Mouse (Mus musculus) forebrain, embryonic 14.5 days (tissue): ENCODE data around the gene Mpig6b. TPM values are rescaled to one million over a fixed set of nuclear protein-coding genes. Genes with fewer than 3 reads are reported as not detected.
A peak's percentile ranks its signal among the peaks of the same experiment; 100 is the strongest.

ENCODE experiments used
- ATAC-seq: fragments of 200-750 bp; cut with Nextera tagmentation; 2 replicates; pipeline ENCODE4 v1.8.0; 2017; ENCODE audit warnings: mild to moderate bottlenecking, moderate library complexity
- DNase-seq: peaks from one replicate; pipeline ENCODE4 v3.0.0-alpha.2; 2015; ENCODE audit warnings: low spot score
- H3K27ac ChIP-seq: fragments of 300-500 bp; sonication (generic); 2 replicates; pipeline ENCODE4 v1.5.1; 2014; ENCODE audit warnings: low read depth, mild to moderate bottlenecking, control low read depth, low read length, moderate library complexity
- H3K27me3 ChIP-seq: fragments of 300-500 bp; sonication (generic); replicated peaks from 2 replicates; pipeline ENCODE4 v1.6.1; 2014; ENCODE audit warnings: low read length, control low read depth, mixed read lengths; ENCODE audit not compliant: control insufficient read depth, insufficient read depth
- H3K36me3 ChIP-seq: fragments of 300-500 bp; sonication (generic); 2 replicates; pipeline ENCODE4 v1.6.1; 2014; ENCODE audit warnings: low read length, control low read depth; ENCODE audit not compliant: control insufficient read depth, insufficient read depth
- H3K4me1 ChIP-seq: fragments of 300-500 bp; sonication (generic); 2 replicates; pipeline ENCODE4 v1.6.1; 2014; ENCODE audit warnings: antibody characterized with exemption, low read length, control low read depth; ENCODE audit not compliant: control insufficient read depth, insufficient read depth
- H3K4me2 ChIP-seq: fragments of 300-500 bp; sonication (generic); 2 replicates; pipeline ENCODE4 v1.6.1; 2014; ENCODE audit warnings: mild to moderate bottlenecking, control low read depth, low read length
- H3K4me3 ChIP-seq: fragments of 300-500 bp; sonication (generic); 2 replicates; pipeline ENCODE4 v1.5.1; 2014; ENCODE audit warnings: low read depth, low read length, control low read depth
- H3K9ac ChIP-seq: fragments of 300-500 bp; sonication (generic); 2 replicates; pipeline ENCODE4 v1.6.1; 2014; ENCODE audit warnings: mild to moderate bottlenecking, low read length, control low read depth, moderate library complexity
- H3K9me3 ChIP-seq: fragments of 300-500 bp; sonication (generic); replicated peaks from 2 replicates; pipeline ENCODE4 v1.6.1; 2016; ENCODE audit warnings: low read length, control low read depth, mixed read lengths; ENCODE audit not compliant: control insufficient read depth
- WGBS: fragments of 180-500 bp; shearing (Covaris S2); extraction: QIAGEN DNeasy Blood & Tissue Kit; methylation state at CpG from one replicate; pipeline ENCODE4 v1.1.7; 2014; 5-methylcytosine and 5-hydroxymethylcytosine counted together
- polyA plus RNA-seq: library from polyadenylated mRNA; unstranded; fragments of >200 nt; fragmentation: Nextera tagmentation; extraction: Ambion mirVana; gene quantifications from 2 replicates; pipeline ENCODE4 v1.2.1, GENCODE M21; 2014

Mpig6b gene
- polyA plus RNA-seq, 1 experiment from 2014 or later, result 0.42 TPM

DNA sequence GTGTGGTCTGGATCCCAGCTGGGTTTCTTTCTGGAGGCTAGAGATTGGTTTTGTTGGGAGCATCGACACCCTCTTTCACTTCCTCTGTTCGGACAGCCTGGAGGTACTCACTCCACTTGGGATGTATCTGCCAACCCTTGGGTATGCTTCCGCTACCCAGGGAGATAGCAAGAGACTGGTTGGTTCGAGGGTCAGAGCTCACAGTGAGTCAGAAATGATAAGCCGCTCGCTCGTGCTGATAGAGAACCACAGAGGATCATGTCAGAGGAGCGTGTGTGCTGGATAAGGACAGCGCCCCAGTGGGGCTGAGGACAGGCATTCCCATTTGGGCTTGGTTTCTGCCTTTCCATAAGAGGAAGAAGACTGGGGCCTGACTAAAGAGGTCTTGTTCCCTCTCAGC is 13.8 kb upstream of the Mpig6b start:
- Histone ChIP-seq H3K36me3 (no peaks in the 10 kb centered on the region), H3K4me2 (no peak overlapping the region), H3K27me3 (no peaks in the 10 kb centered on the region), H3K27ac (no peak overlapping the region), H3K9me3 (no peaks in the 10 kb centered on the region), H3K4me1 (peaks cover 11% of the 10 kb centered on the region; the same call in 1 of the 2 replicates), H3K9ac (no peak overlapping the region), H3K4me3 (no peak overlapping the region)
- DNase-seq (no peak), ATAC-seq (no peak)
- WGBS, result 70% methylated on average over 9 of the region's 9 CpGs

DNA sequence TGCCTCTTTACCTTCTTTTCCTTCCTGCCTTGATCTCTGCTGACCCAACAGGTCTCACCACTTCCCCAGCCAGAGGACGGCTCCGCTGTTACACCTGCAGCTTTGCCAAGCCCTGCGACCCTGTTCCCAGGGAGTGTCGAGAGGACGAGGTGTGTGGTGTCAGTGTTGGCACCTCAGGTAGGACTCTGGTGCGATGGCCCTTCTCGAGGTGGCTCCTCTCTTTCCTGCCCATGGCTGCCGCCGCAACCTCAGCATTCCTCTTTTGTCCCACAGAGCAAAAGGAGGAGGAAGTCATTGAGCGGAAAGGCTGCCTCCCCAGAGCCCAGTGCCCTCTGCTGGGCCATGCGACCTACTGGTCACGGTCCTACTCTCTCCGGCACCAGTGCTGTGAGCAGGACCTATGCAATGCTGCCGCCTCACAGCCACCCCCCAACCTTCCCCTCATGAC is 11.8 kb upstream of the Mpig6b start, which contains the start of gene Ly6g6d:
Ly6g6d (minus strand) TSS at position 280 of the 448 bp plus-strand sequence.
- ATAC-seq, result no peak
- H3K27me3 ChIP-seq, result no peaks in the 10 kb centered on the region
- DNase-seq, result peak; percentile 26
- H3K4me1 ChIP-seq, result peaks cover 11% of the 10 kb centered on the region; the same call in 1 of the 2 replicates
- peak within 1 kb of the TSS; percentile 35 for H3K4me2 ChIP-seq
- no peaks in the 10 kb centered on the region for H3K36me3 ChIP-seq
- H3K27ac ChIP-seq, result peak within 1 kb of the TSS; percentile 52; the same call in 1 of the 2 replicates
- peak within 1 kb of the TSS; percentile 41; the same call in 1 of the 2 replicates for H3K9ac ChIP-seq
- H3K4me3 ChIP-seq, result peak within 1 kb of the TSS; percentile 4; the same call in 1 of the 2 replicates
- WGBS, result 12% methylated on average over 14 of the region's 14 CpGs
- H3K9me3 ChIP-seq, result no peaks in the 10 kb centered on the region

DNA sequence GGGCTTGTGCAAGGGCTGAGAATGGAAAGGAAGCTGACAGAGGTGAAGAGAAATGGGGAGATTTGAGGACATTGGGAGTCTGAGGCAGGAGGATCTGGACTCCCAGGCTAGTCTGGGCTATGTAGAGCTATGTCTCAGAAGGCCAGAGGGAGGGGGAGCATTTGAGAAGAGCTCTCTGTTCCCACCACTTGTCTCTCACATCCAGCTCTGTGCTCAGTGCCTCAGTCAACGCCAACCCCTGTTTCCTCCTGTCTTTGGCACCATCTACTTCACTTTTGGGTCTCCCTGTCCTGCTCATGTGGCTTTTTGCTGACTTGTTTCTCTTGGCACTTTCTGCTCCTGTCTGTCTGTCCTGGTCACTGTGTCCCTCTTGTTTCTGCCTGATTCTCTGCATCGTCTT is 11.3 kb upstream of the Mpig6b start:
- Histone ChIP-seq H3K36me3 (no peaks in the 10 kb centered on the region), H3K9ac (peak overlapping the region; percentile 41; the same call in 1 of the 2 replicates), H3K4me1 (peaks cover 11% of the 10 kb centered on the region; the same call in 1 of the 2 replicates), H3K9me3 (no peaks in the 10 kb centered on the region), H3K4me2 (peak overlapping the region; percentile 35), H3K27me3 (no peaks in the 10 kb centered on the region), H3K27ac (0 out of 2 replicates have a peak overlapping the region, but pooled peaks have one; percentile 52), H3K4me3 (peak overlapping the region; percentile 4; the same call in 1 of the 2 replicates)
- 38% methylated on average over 2 of the region's 2 CpGs for WGBS
- peak; percentile 67 for ATAC-seq
- no peak for DNase-seq

DNA sequence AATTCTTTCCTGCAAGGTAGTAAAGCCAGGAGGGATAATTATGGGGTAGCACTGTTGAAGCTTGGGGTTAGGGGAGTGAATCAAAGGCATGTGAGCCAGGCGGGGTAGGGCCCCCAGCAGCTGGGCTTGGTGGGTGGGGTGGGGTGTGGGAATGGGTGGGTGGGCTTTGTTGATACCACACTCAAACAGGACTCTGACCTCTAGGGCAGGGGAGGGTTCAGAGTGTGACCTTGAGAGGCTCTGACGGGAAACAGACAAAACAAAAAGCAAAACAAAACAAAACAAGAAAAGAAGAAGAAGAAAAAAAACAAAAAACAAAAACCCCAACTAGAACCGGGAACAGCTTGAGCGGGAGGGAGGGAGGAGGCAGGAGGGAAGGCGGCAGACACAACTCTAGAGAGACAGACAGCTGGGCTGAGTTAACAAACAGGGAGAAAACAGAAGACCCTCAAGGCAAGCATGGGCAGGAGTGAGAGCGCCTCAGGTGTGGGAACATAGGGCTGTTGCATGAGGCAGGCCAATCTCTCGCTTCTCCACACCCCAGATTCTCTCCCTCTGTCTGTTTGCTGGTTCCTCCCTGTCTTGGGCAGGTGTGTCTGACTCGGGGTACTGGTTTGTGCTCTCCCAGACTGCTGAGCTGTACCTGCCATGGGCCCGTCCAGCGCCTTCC is 10.7 kb upstream of the Mpig6b start, which contains the start of gene Ly6g6e:
Ly6g6e (plus strand) TSS at position 396 of the 670 bp plus-strand sequence.
- peak within 1 kb of the TSS; percentile 41; the same call in 1 of the 2 replicates for H3K9ac ChIP-seq
- peak; percentile 84 for ATAC-seq

DNA sequence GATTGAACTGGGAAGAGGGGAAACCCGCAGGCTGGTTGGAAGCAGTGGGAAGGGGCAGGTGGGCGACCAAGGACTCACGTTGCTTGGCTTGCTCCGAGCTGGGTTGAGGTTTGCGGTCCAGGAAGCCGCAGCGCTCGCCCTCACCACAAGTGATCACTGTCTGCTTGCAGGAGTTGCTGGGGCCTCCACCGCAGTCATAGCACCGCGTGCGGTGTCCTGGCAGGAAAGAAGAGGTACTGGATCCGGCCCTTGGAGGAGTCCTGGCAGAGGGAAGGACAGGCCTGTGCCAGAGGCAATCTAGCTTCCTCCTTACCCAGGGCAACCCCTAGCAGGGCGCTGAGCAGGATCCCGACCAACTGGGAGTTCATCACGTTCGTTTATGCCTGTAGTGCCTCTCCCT is 8.1 kb upstream of the Mpig6b start:
- Histone ChIP-seq H3K27ac (no peak overlapping the region), H3K4me3 (no peak overlapping the region), H3K4me2 (no peak overlapping the region), H3K4me1 (peaks cover 11% of the 10 kb centered on the region; the same call in 1 of the 2 replicates), H3K9me3 (no peaks in the 10 kb centered on the region), H3K27me3 (no peaks in the 10 kb centered on the region), H3K36me3 (no peaks in the 10 kb centered on the region), H3K9ac (no peak overlapping the region)
- ATAC-seq (no peak), DNase-seq (no peak)
- 60% methylated on average over 17 of the region's 17 CpGs for WGBS

More for the DNA sequence above, 10.7 kb upstream of the Mpig6b start, which contains the start of gene Ly6g6e:
- DNase-seq, result peak; percentile 70
- Histone ChIP-seq H3K36me3 (no peaks in the 10 kb centered on the region), H3K4me1 (peaks cover 11% of the 10 kb centered on the region; the same call in 1 of the 2 replicates), H3K27me3 (no peaks in the 10 kb centered on the region), H3K4me2 (peak within 1 kb of the TSS; percentile 35), H3K9me3 (no peaks in the 10 kb centered on the region), H3K27ac (peak within 1 kb of the TSS; percentile 52; the same call in 1 of the 2 replicates), H3K4me3 (peak within 1 kb of the TSS; percentile 4; the same call in 1 of the 2 replicates)
- WGBS, result 30% methylated on average over 10 of the region's 10 CpGs

DNA sequence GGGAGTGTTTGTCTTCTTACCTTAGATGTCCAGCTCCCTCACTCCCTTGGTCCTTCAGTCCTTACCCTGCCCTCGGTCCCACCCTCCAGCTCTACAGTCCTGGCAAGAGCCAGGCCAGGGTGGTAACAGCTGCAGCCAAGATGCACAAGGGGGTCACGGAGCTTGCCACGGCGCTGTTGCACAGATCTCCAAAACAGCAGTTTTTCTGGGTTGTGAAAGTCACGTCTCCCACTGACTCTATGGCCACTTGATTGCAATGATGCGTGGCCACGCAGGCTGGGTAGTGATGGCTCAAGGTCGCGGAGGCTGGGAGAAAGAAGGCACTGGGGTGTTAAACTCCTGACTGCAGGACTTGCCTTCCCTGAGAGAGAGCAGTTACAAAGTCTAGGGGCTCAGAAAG is 5.5 kb upstream of the Mpig6b start:
- Histone ChIP-seq H3K9ac (no peak overlapping the region), H3K4me3 (no peak overlapping the region), H3K4me1 (no peaks in the 10 kb centered on the region), H3K27ac (no peak overlapping the region), H3K4me2 (no peak overlapping the region), H3K27me3 (0 out of 2 replicates have a peak, but pooled peaks cover 7% of the 10 kb centered on the region), H3K36me3 (no peaks in the 10 kb centered on the region), H3K9me3 (no peaks in the 10 kb centered on the region)
- no peak for ATAC-seq
- 86% methylated on average over 9 of the region's 9 CpGs for WGBS
- DNase-seq, result no peak

DNA sequence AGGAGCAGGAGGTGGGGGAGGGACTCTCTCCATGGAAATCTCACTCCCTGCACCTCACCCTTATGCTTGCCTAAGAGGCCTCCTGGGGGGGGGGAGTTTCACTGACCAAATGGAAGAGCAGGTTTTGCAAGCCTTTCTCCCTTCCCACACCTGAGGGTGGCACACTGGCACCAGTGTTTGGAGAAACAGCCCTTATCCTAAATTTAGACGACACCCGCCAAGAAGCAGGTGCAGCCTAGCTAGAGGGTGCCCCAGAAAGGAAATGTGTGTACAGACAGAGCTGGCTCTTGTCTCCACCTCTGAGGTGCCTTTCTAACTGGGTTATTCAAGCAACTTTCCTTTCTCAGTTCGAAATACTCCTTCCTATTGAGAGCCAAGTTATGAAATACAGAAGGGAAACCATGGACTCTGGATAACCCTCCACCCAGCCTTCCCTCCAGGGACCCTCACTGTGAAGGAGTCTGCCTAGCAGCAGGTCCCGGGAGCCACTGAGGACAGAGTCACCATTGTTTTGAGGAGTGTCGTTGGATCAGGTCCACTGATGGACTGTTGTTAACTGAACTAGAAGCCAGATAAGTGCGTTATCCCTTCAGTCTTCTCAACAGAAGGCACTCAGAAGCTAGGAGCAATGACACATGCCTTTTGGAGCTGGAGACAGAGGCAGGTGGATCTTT is 4.7 kb upstream of the Mpig6b start:
- peaks cover 14% of the 10 kb centered on the region for H3K27me3 ChIP-seq
- H3K9ac ChIP-seq, result no peak overlapping the region
- WGBS, result 62% methylated on average over 6 of the region's 6 CpGs
- no peaks in the 10 kb centered on the region for H3K9me3 ChIP-seq
- DNase-seq (no peak), ATAC-seq (no peak)
- no peak overlapping the region for H3K4me3 ChIP-seq
- no peaks in the 10 kb centered on the region for H3K36me3 ChIP-seq
- no peaks in the 10 kb centered on the region for H3K4me1 ChIP-seq
- H3K27ac ChIP-seq, result no peak overlapping the region
- no peak overlapping the region for H3K4me2 ChIP-seq

DNA sequence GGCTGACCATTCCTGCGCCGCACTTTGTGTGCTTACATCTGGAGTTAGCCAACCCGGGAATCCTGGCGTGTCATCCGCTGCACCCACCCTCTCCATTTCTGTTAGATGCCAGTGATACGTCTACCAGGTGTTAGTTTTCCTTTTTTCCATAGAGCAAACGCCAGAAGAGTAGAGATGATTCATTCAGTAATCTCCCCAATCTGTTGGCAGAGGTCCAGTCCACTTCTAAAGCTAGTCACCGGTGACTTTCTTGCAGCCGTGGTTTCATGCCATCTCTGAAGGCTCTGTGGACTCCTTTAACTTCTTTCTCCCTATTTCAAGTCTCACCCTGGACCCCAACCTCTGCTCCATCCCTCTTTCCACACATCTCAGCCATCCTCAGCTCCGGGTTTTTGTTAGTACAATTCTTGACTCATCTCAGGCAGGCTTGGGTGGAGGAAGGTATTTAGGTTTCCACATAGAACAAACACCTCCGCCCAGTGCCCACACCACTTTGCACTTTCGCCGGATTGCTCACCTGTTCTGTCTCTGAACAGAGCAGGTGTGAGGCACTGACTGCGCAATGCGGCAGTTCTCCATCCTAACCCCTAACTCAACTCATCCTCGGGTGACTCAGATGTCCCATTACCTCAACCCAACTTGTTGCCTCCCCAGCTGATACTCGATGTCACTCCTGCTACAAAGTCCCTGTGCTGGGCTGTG is 2.4 kb upstream of the Mpig6b start:
- ATAC-seq (no peak), DNase-seq (no peak)
- 87% methylated on average over 17 of the region's 17 CpGs for WGBS
- Histone ChIP-seq H3K36me3 (0 out of 2 replicates have a peak, but pooled peaks cover 1% of the 10 kb centered on the region), H3K4me3 (no peak overlapping the region), H3K27me3 (peaks cover 32% of the 10 kb centered on the region), H3K4me2 (no peak overlapping the region), H3K27ac (no peak overlapping the region), H3K9ac (no peak overlapping the region), H3K4me1 (peaks cover 7% of the 10 kb centered on the region), H3K9me3 (no peaks in the 10 kb centered on the region)
